Mouse (Mus musculus) kidney, embryonic 16.5 days (tissue): Measurements from ENCODE around the gene Tbc1d24. TPM values are rescaled to one million over a fixed set of nuclear protein-coding genes. Genes with fewer than 3 reads are reported as not detected.

Source experiments
- ATAC-seq: fragments of 200-750 bp; cut with Nextera tagmentation; 2 replicates; pipeline ENCODE4 v1.8.0; 2017; ENCODE audit warnings: moderate TSS enrichment; ENCODE audit not compliant: low FRiP score, low TSS enrichment
- H3K27ac ChIP-seq: fragments of 300-500 bp; sonication (generic); 2 replicates; pipeline ENCODE4 v1.5.1; 2014; ENCODE audit warnings: low read length
- H3K27me3 ChIP-seq: fragments of 300-500 bp; sonication (generic); 2 replicates; pipeline ENCODE4 v1.6.1; 2014; ENCODE audit warnings: low read length, control low read depth, mixed read lengths; ENCODE audit not compliant: insufficient read depth
- H3K36me3 ChIP-seq: fragments of 300-500 bp; sonication (generic); 2 replicates; pipeline ENCODE4 v1.6.1; 2014; ENCODE audit warnings: low read length, control low read depth, mixed read lengths; ENCODE audit not compliant: insufficient read depth
- H3K4me1 ChIP-seq: fragments of 300-500 bp; sonication (generic); 2 replicates; pipeline ENCODE4 v1.6.1; 2014; ENCODE audit warnings: low read length, control low read depth, mixed read lengths; ENCODE audit not compliant: insufficient read depth
- H3K4me2 ChIP-seq: fragments of 300-500 bp; sonication (generic); replicated peaks from 2 replicates; pipeline ENCODE4 v1.6.1; 2014; ENCODE audit warnings: low read depth, low read length
- H3K4me3 ChIP-seq: fragments of 300-500 bp; sonication (generic); 2 replicates; pipeline ENCODE4 v1.5.1; 2014; ENCODE audit warnings: mild to moderate bottlenecking, low read length
- H3K9ac ChIP-seq: fragments of 300-500 bp; sonication (generic); replicated peaks from 2 replicates; pipeline ENCODE4 v1.6.1; 2014; ENCODE audit warnings: low read length
- H3K9me3 ChIP-seq: fragments of 300-500 bp; sonication (generic); 2 replicates; pipeline ENCODE4 v1.6.1; 2016; ENCODE audit warnings: low read length, control low read depth
- WGBS: fragments of 180-500 bp; shearing (Covaris S2); extraction: QIAGEN DNeasy Blood & Tissue Kit; methylation state at CpG from one replicate; pipeline ENCODE4 v1.1.7; 2014; 5-methylcytosine and 5-hydroxymethylcytosine counted together
- polyA plus RNA-seq: library from polyadenylated mRNA; unstranded; fragments of >200 nt; fragmentation: Nextera tagmentation; extraction: Ambion mirVana; gene quantifications from 2 replicates; pipeline ENCODE4 v1.2.1, GENCODE M21; 2015

Gene Tbc1d24
- polyA plus RNA-seq, 1 experiment from 2014 or later, result 5.6 TPM

DNA sequence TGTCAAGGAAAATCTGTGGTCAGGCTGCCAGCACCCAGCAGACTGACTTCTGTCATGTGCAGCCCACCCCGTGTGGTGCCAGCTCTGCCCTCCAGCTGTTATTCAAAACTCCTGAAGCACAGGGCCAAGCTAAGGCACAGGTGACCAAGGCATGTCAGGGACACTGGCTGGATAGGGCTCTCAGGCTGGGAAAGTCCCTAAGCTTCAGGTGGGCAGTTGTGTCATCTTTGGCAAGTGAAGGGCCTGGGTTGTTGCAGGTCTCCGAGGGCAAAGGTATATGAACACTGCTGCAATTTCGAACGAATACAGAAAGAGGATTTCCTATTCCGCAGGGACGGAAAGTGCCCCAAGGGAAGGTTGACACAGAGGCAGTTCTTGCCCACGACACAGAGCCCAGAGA is 516 bp downstream of the Tbc1d24 start:
- ATAC-seq, result no peak
- Histone ChIP-seq H3K9ac (peak overlapping the region; percentile 78), H3K4me2 (peak overlapping the region; percentile 94), H3K4me1 (peaks cover 49% of the 10 kb centered on the region), H3K27ac (no peak overlapping the region), H3K4me3 (peak overlapping the region; percentile 73), H3K27me3 (peaks cover 15% of the 10 kb centered on the region), H3K36me3 (no peaks in the 10 kb centered on the region), H3K9me3 (no peaks in the 10 kb centered on the region)
- WGBS, result 5% methylated on average over 7 of the region's 7 CpGs

DNA sequence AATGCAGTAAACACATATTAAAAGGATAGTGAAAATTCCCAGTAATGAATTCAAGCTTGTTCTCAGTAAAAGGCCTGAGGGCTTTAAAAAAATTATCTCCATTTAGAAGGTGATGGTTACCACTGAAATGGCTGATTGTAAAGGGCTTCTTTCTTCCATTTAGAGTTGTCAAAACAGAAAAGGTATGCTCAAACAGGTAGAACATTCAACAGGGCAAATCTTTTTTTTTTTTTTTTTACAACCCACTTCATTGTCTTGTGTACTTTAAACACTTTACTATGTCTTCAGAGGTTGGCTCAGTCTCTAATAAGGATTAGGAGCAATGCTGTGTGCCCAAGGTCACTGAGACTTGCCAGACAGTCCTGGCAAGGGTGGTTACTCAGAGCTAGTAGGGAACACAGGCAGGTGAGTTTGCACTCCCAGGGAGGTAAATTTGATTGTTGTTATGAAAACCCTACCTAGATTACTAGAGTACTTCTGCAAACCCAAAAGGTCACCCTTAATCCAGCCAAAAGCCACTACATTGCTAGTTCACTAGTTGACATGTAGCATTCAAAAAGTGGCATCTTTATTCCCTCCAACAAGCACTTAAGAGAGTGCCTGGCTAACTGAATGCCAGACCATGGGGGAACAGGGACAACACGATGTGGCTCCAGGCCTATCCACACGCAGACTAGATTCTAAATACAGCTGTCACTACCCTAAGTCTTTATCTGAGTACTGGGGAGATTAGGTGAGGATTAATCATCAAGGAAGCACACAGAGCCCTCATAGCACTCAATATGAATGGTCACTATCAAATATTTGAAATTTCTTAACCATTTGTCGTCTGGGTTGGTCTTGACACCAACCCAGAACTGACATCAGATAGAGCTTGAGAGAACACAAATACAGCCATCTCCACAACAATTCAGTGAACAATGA is 1.5 kb downstream of the Tbc1d24 start:
- no peak for ATAC-seq
- H3K4me1 ChIP-seq, result peaks cover 40% of the 10 kb centered on the region

DNA sequence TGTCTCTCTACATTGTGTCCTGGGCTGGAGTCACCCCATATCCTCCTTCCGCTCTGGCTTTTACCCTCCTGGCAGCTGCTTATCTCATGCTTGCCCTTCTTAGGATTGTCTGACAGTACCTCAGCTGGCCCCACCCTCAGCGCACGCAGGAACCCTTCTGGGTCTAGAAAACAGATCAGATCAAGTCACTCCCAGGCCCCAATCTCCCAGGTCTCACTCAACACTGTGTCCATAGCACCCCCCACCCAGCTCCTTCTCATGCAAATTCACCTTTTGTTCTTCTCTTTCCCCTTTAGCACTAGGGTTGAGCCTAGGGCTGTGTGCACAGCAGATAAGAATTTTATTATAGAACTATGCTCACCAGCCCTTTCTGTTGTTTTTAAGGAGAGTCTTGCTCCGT is 2.3 kb downstream of the Tbc1d24 start:
- Histone ChIP-seq H3K36me3 (no peaks in the 10 kb centered on the region), H3K9me3 (no peaks in the 10 kb centered on the region), H3K4me2 (no peak overlapping the region), H3K4me1 (peaks cover 32% of the 10 kb centered on the region), H3K27ac (no peak overlapping the region), H3K27me3 (peaks cover 13% of the 10 kb centered on the region), H3K9ac (no peak overlapping the region), H3K4me3 (no peak overlapping the region)
- no peak for ATAC-seq
- 64% methylated on average over 4 of the region's 4 CpGs for WGBS

More for the DNA sequence above, 1.5 kb downstream of the Tbc1d24 start:
- 81% methylated on average over 3 of the region's 3 CpGs for WGBS
- Histone ChIP-seq H3K27me3 (peaks cover 15% of the 10 kb centered on the region), H3K9me3 (no peaks in the 10 kb centered on the region), H3K4me2 (peak overlapping the region; percentile 94), H3K36me3 (no peaks in the 10 kb centered on the region), H3K9ac (no peak overlapping the region), H3K4me3 (no peak overlapping the region), H3K27ac (no peak overlapping the region)

DNA sequence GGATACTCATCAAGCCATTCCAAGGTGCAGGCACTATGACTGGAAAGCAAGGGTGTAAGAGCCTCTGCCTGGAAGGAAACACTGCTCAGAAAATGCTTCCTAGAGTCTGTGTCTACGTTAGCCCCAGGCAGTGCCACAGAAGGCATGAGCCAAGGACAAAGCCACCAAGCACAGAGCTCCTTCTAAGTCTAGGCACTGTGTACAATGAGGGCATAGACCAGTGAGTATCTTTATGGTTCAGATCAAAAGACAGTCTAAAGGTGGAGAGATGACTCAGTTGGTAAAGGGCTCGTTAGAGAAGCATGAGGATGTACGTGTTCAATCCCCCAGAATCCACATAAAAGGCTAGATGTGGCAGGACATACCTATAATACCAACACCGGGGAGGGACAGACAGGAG is 4.3 kb downstream of the Tbc1d24 start:
- Histone ChIP-seq H3K4me1 (peaks cover 13% of the 10 kb centered on the region), H3K27me3 (peaks cover 2% of the 10 kb centered on the region; the same call in 1 of the 2 replicates), H3K9me3 (no peaks in the 10 kb centered on the region), H3K4me3 (no peak overlapping the region), H3K36me3 (no peaks in the 10 kb centered on the region), H3K9ac (no peak overlapping the region), H3K27ac (no peak overlapping the region), H3K4me2 (no peak overlapping the region)
- WGBS, result 79% methylated on average over 4 of the region's 4 CpGs
- no peak for ATAC-seq

DNA sequence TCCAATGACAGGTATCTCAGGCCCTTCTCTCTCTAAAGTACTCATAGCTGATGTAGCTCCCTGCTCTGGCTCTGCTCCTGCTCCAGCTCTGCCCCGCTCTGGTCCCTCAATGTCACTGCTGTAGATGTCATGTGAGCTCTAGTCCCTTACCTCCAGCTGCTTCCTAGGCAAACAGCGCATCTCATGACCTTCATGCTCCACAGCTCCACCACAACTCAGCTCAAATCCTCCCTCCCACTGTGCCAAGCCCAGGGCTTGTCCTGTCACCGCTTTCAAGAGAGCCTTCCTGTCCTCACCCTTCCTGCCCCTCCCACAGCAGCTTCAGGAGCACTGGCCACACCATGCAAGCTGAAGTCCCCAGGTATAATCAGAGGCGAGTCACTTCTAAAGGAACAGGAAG is 5.6 kb downstream of the Tbc1d24 start:
- Histone ChIP-seq H3K27ac (no peak overlapping the region), H3K9me3 (no peaks in the 10 kb centered on the region), H3K27me3 (no peaks in the 10 kb centered on the region), H3K4me1 (peaks cover 6% of the 10 kb centered on the region), H3K4me2 (no peak overlapping the region), H3K9ac (no peak overlapping the region), H3K36me3 (no peaks in the 10 kb centered on the region), H3K4me3 (no peak overlapping the region)
- no peak for ATAC-seq
- WGBS, result 60% methylated on average over 4 of the region's 4 CpGs

DNA sequence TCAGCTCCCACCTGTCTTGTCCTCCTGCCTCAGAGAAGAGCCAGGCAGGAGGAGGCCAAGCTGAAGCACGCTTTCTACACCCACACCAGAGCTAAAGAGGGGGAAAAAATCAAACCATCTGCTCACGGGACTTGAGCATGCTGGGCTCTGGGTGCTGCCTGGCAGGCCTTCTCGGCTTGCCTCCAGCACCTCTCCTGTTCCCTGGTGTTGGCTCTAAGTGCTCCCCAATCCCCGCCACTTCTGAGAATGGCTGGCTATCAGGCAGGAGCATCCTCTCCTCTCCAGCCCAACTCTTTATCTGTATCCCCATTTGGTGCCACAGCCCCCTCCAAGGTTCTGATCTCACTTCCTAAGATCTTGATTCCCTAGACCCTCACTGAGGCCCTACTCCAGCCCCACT is 6.1 kb downstream of the Tbc1d24 start:
- Histone ChIP-seq H3K27me3 (no peaks in the 10 kb centered on the region), H3K27ac (no peak overlapping the region), H3K4me3 (no peak overlapping the region), H3K4me2 (no peak overlapping the region), H3K9me3 (no peaks in the 10 kb centered on the region), H3K9ac (no peak overlapping the region), H3K36me3 (no peaks in the 10 kb centered on the region), H3K4me1 (peaks cover 2% of the 10 kb centered on the region)
- 95% methylated on average over 4 of the region's 4 CpGs for WGBS
- ATAC-seq, result no peak

DNA sequence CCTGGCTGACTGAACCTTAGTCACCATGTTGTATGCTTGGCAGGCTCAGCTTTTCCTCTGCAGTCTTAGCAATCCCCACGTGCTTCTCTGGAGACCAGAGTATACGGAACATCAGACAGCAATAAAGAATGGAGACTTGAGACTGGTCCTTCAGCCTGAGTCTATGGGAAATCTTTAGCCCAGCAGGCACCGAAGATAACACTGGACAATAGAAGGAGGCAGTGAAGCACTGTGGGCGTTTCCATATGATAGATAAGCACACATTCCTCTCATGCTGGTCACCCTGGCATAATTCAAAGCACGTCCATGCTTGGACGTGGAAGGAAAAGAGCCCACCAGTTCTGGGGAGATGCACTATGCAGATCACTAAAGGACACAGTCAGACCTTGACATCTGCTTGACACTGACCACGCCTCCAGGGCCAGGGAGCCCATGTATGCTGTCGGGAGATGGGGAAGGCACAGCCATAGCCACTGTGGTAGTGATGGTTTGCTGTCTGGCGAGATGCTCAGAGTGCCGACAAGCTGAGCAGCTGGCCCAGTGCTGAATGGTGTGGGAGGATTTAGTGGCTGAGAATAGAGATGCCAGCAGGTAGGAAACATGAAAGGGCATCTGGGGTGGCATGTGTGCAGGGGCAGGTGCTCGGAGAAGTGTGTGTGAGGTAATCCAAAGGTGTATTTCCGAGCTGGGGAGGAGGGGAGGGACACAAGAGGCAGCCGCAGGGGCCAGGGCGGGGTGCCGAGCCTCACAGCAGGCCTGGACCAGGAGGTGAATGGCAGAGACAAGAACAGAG is 8.1 kb downstream of the Tbc1d24 start:
- Histone ChIP-seq H3K9ac (no peak overlapping the region), H3K27ac (no peak overlapping the region), H3K27me3 (no peaks in the 10 kb centered on the region), H3K4me2 (no peak overlapping the region), H3K4me3 (no peak overlapping the region), H3K9me3 (no peaks in the 10 kb centered on the region), H3K36me3 (no peaks in the 10 kb centered on the region), H3K4me1 (no peaks in the 10 kb centered on the region; the same call in 1 of the 2 replicates)
- ATAC-seq, result no peak
- WGBS, result 77% methylated on average over 15 of the region's 15 CpGs

DNA sequence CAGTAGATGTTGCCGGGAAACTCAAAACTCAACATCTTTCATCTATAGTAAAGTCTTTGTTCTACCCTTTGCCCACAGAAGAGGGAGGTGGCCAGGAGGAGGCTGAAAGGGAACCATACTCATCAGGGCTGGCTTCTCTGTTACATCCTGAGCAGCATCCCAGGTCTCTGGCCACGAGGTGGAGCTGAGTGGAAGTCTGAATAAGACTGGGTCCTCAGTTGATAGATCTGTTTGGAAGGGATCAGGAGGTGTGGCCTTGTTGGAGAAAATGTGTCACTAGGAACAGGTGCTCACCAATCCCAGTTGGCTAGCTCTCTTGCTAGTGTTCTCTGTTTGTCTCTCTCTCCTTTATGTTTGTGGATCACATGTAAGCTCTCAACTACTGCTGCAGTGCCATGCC is 10.0 kb downstream of the Tbc1d24 start:
- Histone ChIP-seq H3K36me3 (no peaks in the 10 kb centered on the region), H3K27me3 (no peaks in the 10 kb centered on the region), H3K4me2 (no peak overlapping the region), H3K27ac (no peak overlapping the region), H3K9me3 (no peaks in the 10 kb centered on the region), H3K4me1 (no peaks in the 10 kb centered on the region; the same call in 1 of the 2 replicates), H3K9ac (no peak overlapping the region), H3K4me3 (no peak overlapping the region)
- ATAC-seq, result no peak
- WGBS, result 80% methylated on average over 2 of the region's 2 CpGs

DNA sequence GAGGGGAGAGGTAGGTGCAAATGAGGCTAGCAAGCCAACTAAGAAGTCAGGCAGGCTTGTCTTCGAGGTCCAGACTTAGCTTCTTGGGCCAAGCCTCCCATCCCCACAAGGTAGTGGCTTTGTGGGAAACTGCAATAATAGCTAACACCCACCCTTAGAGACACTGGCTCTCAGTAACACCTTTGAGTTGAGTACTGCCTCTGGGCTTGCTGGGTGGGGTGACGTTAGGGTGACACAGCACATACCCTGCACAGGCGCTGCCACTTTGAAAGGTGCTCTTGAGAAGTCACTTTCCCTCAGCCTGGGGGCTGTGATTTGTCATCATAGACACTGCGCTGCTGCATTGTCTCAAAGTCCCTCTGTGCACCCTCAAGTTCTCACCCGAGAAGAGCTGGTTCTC is 11.6 kb downstream of the Tbc1d24 start:
- no peak overlapping the region for H3K9ac ChIP-seq
- H3K36me3 ChIP-seq, result no peaks in the 10 kb centered on the region
- H3K4me2 ChIP-seq, result no peak overlapping the region
- no peaks in the 10 kb centered on the region for H3K4me1 ChIP-seq
- WGBS, result 85% methylated on average over 5 of the region's 5 CpGs
- no peaks in the 10 kb centered on the region for H3K27me3 ChIP-seq
- no peak overlapping the region for H3K27ac ChIP-seq
- no peak for ATAC-seq
- H3K9me3 ChIP-seq, result no peaks in the 10 kb centered on the region
- no peak overlapping the region for H3K4me3 ChIP-seq

DNA sequence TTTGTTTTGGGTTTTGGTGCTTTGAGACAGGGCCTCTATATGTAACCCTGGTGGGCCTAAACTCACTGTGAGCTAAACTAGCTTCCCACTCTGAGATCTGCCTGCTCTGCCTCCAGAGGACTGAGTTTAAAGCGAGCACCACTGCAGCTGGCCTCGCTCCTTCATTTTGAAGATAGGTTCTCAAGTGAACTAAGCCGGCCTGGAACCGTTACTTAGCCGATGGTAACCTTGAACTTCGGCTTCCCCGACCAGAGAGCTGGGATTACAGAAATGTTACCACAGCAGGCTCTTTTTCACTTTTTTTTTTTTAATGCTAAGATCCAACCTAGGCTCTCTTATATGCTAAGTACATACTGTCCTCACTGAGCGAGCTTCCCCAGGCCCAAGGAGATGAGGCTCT is 12.1 kb downstream of the Tbc1d24 start:
- no peak overlapping the region for H3K4me2 ChIP-seq
- no peaks in the 10 kb centered on the region for H3K27me3 ChIP-seq
- H3K27ac ChIP-seq, result no peak overlapping the region
- WGBS, result 92% methylated on average over 8 of the region's 8 CpGs
- no peak overlapping the region for H3K4me3 ChIP-seq
- no peak overlapping the region for H3K9ac ChIP-seq
- H3K36me3 ChIP-seq, result no peaks in the 10 kb centered on the region
- H3K4me1 ChIP-seq, result no peaks in the 10 kb centered on the region
- no peak for ATAC-seq
- no peaks in the 10 kb centered on the region for H3K9me3 ChIP-seq
